Mouse (Mus musculus) Patski (cell line): Measurements from ENCODE around the gene Dnttip1. TPM values are rescaled to one million over a fixed set of nuclear protein-coding genes. Genes with fewer than 3 reads are reported as not detected.

Experiments used
- ATAC-seq: fragments of 100-300 bp; one replicate; pipeline ENCODE4 v1.8.0; 2021
- CTCF ChIA-PET: fragments of 350-600 bp; sonication (Branson Sonifier 250); formaldehyde crosslinking; loops from one replicate; lab custom pipeline; 2022; ENCODE audit warnings: inconsistent platforms; lab: Charles Lee
- POLR2A ChIA-PET: fragments of 350-600 bp; sonication (Branson Sonifier 250); formaldehyde crosslinking; loops from one replicate; lab custom pipeline; 2022; ENCODE audit warnings: antibody characterized with exemption, inconsistent platforms; lab: Charles Lee
- DNase-seq: peaks from one replicate; pipeline ENCODE4 v3.0.0-alpha.2; 2011; ENCODE audit warnings: low read depth, low spot score
- H3K27me3 ChIP-seq: fragments of 371-371 bp; one replicate; pipeline ENCODE4 v1.5.1; 2021
- CTCF ChIP-seq: fragments of 100-300 bp; IDR thresholded peaks from one replicate; pipeline ENCODE4 v1.5.1; 2021
- in situ Hi-C: fragments of 300-500 bp; cut with MboI; formaldehyde crosslinking; loops from 3 replicates; pipeline ENCODE4 v1.11.1; 2018; ENCODE audit warnings: low pct_unique_long_range_greater_than_20kb, mixed read lengths
- polyA plus RNA-seq: library from polyadenylated mRNA; unstranded; gene quantifications from one replicate; pipeline ENCODE4 v1.2.3, GENCODE M21; 2021

The Dnttip1 gene
- polyA plus RNA-seq, 1 experiment from 2014 or later: 49.8 TPM

DNA sequence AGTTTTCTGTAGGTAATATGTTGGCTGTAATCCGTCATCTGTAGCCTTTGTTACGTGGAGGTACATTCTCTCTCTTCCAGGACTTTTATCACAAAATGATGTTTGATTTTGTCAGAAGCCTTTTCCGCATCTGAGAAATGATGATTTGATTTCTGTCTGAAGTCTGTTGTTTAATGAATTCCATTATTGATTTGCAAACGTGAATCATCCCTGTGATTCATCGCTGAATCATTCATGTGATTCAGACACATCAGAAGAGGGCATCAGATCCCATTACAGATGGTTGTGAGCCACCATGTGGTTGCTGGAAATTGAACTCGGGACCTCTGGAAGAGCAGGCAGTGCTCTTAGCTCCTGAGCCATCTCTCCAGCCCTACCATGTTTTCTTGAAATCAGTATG is 3.2 kb downstream of the Dnttip1 start:
- no peak for TF ChIP-seq CTCF
- no peaks in the 10 kb centered on the region for H3K27me3 ChIP-seq
- DNase-seq: no peak
- CTCF ChIA-PET: interaction anchor here (1.1 to 1.2 kb wide), 2 partner anchors 11 to 30 kb away, joined by 3 read pairs; no protein-coding TSS in a partner anchor
- no peak for ATAC-seq
- POLR2A ChIA-PET: interaction anchor here (0.6 to 1.1 kb wide), 5 partner anchors 8 to 36 kb away, joined by 3 to 5 read pairs (median 4); partner anchors contain the start of gene Snx21
- in situ Hi-C loops: no loop called here

DNA sequence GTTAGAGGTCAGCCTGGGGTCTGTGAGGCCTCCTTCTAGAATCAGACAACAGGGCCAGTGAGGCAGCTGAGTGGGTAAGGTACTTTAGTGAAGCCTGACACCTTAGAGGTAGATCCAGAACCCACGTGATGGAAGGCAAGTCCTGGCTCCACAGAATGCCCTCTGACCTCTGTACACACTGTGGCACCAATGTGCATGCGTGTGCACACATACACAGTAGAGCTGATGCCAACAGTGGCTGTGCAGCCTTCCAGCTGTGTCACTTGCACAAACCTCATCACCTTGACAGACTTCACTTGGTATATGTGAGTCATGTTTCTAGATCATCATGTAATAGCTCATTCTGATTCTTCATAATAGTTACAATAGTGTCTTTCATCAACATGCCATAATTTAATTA is 6.7 kb downstream of the Dnttip1 start:
- no peak for DNase-seq
- ChIA-PET POLR2A (interaction anchor here (0.7 kb wide), 1 partner anchor 46 kb away, joined by 3 read pairs; no protein-coding TSS in a partner anchor), CTCF (no interaction called here)
- ATAC-seq: no peak
- no peak for TF ChIP-seq CTCF
- in situ Hi-C loops: no loop called here
- no peaks in the 10 kb centered on the region for H3K27me3 ChIP-seq

GRCm38 (mm10) chr2:164754105-164754504 is 8.3 kb downstream of the Dnttip1 start:
- DNase-seq (no peak), ATAC-seq (no peak)
- in situ Hi-C loops: no loop called here
- no peak for TF ChIP-seq CTCF
- no peaks in the 10 kb centered on the region for H3K27me3 ChIP-seq
- POLR2A ChIA-PET: no interaction called here
- CTCF ChIA-PET: interaction anchor here (1.0 to 1.4 kb wide), 2 partner anchors 28 to 40 kb away, joined by 4 read pairs; no protein-coding TSS in a partner anchor

- no peaks in the 10 kb centered on the region for H3K27me3 ChIP-seq
- no peak for TF ChIP-seq CTCF
- POLR2A ChIA-PET: no interaction called here
- in situ Hi-C loops: no loop called here
- CTCF ChIA-PET: interaction anchor here (1.0 to 1.4 kb wide), 2 partner anchors 29 to 39 kb away, joined by 4 read pairs; no protein-coding TSS in a partner anchor
- no peak for ATAC-seq
- no peak for DNase-seq
These were observed 9.0 kb downstream of the Dnttip1 start for GRCm38 (mm10) chr2:164754800-164755199.

DNA sequence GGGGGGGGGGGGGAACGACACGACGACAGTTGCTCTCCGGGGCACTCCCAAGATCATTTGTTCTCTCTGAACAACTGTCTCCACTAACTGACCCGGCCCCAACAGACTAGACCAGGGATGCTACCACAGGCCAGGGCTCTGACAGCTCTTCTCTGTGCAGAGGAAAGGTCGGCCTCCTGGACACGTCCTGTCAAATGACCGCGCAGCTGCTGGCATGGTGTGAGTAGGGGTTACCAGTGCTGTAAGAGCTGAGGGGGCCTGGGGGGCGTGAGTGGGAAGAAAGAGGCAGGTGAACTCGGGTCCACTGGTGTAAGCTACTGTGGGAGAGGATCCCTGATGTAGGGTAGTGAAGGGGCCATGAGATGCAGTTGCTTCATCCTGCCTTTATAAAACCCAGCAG is 12.1 kb downstream of the Dnttip1 start:
- CTCF ChIA-PET: no interaction called here
- in situ Hi-C loops: no loop called here
- H3K27me3 ChIP-seq: no peaks in the 10 kb centered on the region
- no peak for ATAC-seq
- DNase-seq: no peak
- POLR2A ChIA-PET: interaction anchor here (1.0 kb wide), 1 partner anchor 10 kb away, joined by 3 read pairs; no protein-coding TSS in a partner anchor
- TF ChIP-seq CTCF: no peak

DNA sequence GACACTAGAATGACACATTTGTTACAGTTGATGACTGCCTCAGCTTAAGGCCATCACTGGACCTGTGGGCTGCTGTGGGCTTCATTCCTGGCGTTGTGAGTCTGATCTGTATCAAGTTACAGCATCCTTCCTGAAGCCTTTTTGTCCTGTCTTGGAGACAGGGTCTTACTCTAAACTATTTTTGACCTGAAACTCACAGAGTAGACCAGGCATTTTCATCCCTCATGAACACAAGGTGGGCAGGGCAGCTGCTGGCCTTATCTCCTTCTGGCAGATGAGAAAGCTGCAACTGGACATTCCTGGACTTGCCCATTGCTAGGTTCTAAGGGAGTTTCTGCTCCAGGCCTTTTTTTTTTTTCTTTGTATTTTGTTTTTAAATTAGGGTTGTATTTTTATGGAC is 12.9 kb downstream of the Dnttip1 start:
- ATAC-seq: no peak
- H3K27me3 ChIP-seq: no peaks in the 10 kb centered on the region
- in situ Hi-C loops: no loop called here
- ChIA-PET POLR2A (interaction anchor here (1.0 to 1.9 kb wide), 2 partner anchors 9 to 11 kb away, joined by 3 to 5 read pairs; no protein-coding TSS in a partner anchor), CTCF (no interaction called here)
- no peak for DNase-seq
- TF ChIP-seq CTCF: no peak

DNA sequence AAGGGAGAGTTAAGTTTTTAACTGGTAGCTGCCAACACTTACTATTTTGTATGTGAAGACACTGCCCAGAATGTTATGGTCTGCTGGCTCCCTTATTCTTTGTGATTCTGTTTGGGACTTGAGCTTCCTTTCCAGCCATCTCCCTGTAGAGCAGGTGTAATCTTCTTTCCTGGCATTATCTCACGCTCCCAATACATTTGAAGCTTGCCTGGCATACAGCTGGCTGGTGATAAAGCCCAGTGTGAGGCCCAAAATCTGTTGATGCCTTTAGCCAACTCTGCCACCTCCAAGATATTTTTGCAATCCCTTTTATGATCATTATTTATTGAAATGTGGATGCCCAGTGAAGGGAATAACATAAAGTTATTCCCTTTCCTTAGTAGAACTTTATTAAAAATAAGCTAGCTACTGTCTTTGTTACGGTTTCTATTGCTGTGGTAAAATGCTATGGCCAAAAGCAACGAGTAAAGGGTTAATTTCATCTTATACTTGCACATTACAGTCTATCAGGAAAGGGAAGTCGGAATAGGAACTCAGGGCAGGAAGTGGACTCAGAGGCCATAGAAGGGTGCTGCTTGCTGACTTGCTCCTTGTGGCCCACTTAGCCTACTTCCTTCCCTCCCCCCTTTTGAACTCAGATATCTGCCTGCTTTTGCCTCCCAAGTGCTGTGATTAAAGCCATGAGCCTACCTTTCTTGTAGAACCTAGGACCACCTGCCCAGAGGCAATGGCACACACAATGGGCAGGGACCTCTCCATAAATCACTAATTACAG is 14.5 kb downstream of the Dnttip1 start:
- no peak for ATAC-seq
- no peaks in the 10 kb centered on the region for H3K27me3 ChIP-seq
- no peak for DNase-seq
- POLR2A ChIA-PET: interaction anchor here (1.9 kb wide), 2 partner anchors 10 to 14 kb away, joined by 5 read pairs; partner anchors contain the start of genes Dnttip1 and Wfdc3
- TF ChIP-seq CTCF: no peak
- in situ Hi-C loops: no loop called here
- CTCF ChIA-PET: interaction anchor here (1.0 kb wide), 1 partner anchor 11 kb away, joined by 3 read pairs; no protein-coding TSS in a partner anchor

DNA sequence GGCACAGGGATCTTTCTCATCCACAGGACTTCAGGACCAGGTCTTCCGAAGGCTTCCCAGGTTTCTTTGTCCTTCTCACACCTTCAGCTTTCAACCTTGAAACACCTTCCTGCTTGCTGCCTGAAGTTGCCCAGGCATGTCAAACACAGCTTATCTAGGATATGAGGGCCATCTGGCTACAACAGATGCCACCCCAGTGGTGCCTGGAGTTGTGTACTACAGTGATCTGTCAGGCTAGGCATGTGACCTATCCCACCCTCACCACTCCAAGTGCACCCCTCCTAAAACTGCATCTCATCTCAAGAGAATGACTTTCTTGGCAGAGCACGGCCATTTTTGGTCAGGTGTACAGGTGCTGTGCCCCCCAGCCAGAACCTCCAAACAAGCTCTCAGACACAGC is 15.7 kb downstream of the Dnttip1 start:
- H3K27me3 ChIP-seq: no peaks in the 10 kb centered on the region
- DNase-seq (no peak), ATAC-seq (no peak)
- CTCF ChIA-PET: no interaction called here
- TF ChIP-seq CTCF: no peak
- in situ Hi-C loops: no loop called here
- POLR2A ChIA-PET: interaction anchor here (1.9 kb wide), 1 partner anchor 15 kb away, joined by 5 read pairs; the partner anchor contains the start of genes Dnttip1 and Wfdc3

DNA sequence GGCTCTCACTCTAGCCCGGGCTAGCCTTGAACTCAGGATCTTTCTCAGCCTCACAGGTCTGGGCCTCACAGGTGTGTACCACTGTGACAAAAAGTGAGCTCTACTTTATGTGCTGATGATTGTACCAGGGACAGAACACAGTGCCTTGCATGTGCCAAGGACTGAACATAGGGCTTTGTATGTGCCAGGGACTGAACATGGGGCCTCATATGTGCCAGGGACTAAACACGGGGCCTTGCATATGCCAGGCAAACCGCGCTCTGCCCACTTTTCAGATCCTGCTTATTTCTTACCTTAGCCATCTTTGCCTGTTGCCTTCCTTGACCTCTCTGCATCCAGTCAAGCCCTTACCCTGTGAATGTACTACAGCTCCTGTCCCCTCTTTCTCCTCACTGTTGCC is 16.2 kb downstream of the Dnttip1 start:
- ChIA-PET POLR2A (no interaction called here), CTCF (interaction anchor here (1.3 kb wide), 1 partner anchor 32 kb away, joined by 4 read pairs; no protein-coding TSS in a partner anchor)
- TF ChIP-seq CTCF: no peak
- in situ Hi-C loops: no loop called here
- ATAC-seq (no peak), DNase-seq (no peak)
- no peaks in the 10 kb centered on the region for H3K27me3 ChIP-seq

- POLR2A ChIA-PET: no interaction called here
- ATAC-seq: no peak
- DNase-seq: no peak
- H3K27me3 ChIP-seq: no peaks in the 10 kb centered on the region
- no peak for TF ChIP-seq CTCF
- in situ Hi-C loops: no loop called here
- CTCF ChIA-PET: interaction anchor here (1.3 kb wide), 1 partner anchor 32 kb away, joined by 4 read pairs; no protein-coding TSS in a partner anchor
These were observed 16.8 kb downstream of the Dnttip1 start for GRCm38 (mm10) chr2:164762593-164762992.

DNA sequence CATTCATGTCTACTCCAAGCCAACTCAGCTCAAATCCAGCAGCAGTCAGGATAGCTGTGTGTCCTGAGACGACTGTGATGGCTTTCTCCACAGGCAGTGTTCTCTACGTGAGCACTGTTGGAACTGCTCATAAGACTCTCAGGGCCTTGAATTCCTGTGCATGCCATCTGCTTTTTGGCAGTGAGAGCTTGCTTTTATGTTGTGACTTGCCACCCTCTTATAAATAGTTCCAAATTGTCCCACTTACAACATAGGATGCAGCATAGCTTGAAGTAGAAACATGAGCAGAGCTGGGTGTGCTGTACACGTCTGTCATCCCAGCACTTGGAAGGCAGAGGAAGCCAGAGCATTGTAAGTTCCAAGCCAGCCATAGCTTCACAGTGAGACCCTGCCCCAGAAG is 20.1 kb downstream of the Dnttip1 start:
- DNase-seq: no peak
- CTCF ChIA-PET: no interaction called here
- H3K27me3 ChIP-seq: no peaks in the 10 kb centered on the region
- ATAC-seq: no peak
- TF ChIP-seq CTCF: no peak
- in situ Hi-C loops: no loop called here
- POLR2A ChIA-PET: no interaction called here
